8 mouse cellular contexts compared by ENCODE assay signal in the genomic region with DNA sequence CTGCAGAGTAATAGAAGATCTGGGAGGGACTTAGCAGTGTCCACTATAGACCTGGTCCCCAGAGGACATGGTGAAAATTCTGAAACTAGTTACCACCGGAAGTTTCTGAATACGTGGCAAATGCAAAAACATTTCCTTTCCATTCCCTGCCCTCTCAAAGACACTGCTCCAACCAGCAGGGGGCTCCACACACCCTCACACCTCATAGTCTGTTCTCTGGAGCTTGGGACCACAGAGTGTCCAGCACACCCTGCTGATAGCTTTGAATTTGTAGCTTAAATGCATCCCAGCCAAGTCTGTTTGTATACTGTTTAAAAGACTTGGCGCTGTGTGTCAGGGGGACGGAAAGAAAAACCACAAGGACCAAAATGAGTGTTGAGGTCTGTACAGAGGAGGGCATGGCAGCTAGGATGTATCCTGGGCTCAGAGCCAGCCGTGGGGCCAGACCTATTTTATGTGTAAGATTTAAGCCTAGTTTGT.
DNase-seq lines count a peak whose midpoint lies in the region; ATAC-seq and TF ChIP-seq lines count a peak whose summit lies in the region.

No protein-coding gene starts in this region.

- no peaks in the 10 kb centered on the region for H3K9me3 ChIP-seq in forebrain, embryonic 13.5 days (replicated peaks)
- H3K9me3 ChIP-seq in forebrain, embryonic 10.5 days: no peaks in the 10 kb centered on the region
- no peaks in the 10 kb centered on the region for H3K9me3 ChIP-seq in G1E (replicated peaks)
- no peaks in the 10 kb centered on the region for H3K9me3 ChIP-seq in heart, embryonic 12.5 days (replicated peaks)
- H3K9me3 ChIP-seq in kidney, postnatal 0 days (replicated peaks; ENCODE audit: low read length): no peaks in the 10 kb centered on the region
- no peaks in the 10 kb centered on the region for H3K9me3 ChIP-seq in megakaryocyte, embryonic 14.5 days

- no peak overlapping the region for H3K4me2 ChIP-seq in forebrain, embryonic 13.5 days
- no peak overlapping the region for H3K4me2 ChIP-seq in heart, embryonic 12.5 days
- no peak overlapping the region for H3K4me2 ChIP-seq in kidney, postnatal 0 days (ENCODE audit: low read length)

- DNase-seq in forebrain, embryonic 10.5 days (ENCODE audit: extremely low spot score, low spot score): no peak
- DNase-seq in G1E (ENCODE audit: low spot score): no peak
- DNase-seq in embryo, embryonic 10 days (ENCODE audit: low spot score): peak; percentile 42
- peak; percentile 91 for DNase-seq in kidney, postnatal 0 days (ENCODE audit: low spot score)
- DNase-seq in spleen, postnatal 36 days (ENCODE audit: low spot score in 2 of 2): peak; percentile 54 to 67

- no peaks in the 10 kb centered on the region for H3K27me3 ChIP-seq in forebrain, embryonic 13.5 days
- no peaks in the 10 kb centered on the region for H3K27me3 ChIP-seq in forebrain, embryonic 10.5 days (ENCODE audit: poor library complexity, severe bottlenecking)
- no peaks in the 10 kb centered on the region for H3K27me3 ChIP-seq in G1E (ENCODE audit: insufficient read depth, low read length)
- no peaks in the 10 kb centered on the region for H3K27me3 ChIP-seq in heart, embryonic 12.5 days (replicated peaks)
- no peaks in the 10 kb centered on the region for H3K27me3 ChIP-seq in kidney, postnatal 0 days (ENCODE audit: insufficient read depth, low read length)
- H3K27me3 ChIP-seq in megakaryocyte, embryonic 14.5 days (replicated peaks): no peaks in the 10 kb centered on the region

- WGBS in forebrain, embryonic 13.5 days: 54% methylated on average over 5 of the region's 5 CpGs
- WGBS in forebrain, embryonic 10.5 days: 72% methylated on average over 5 of the region's 5 CpGs
- WGBS in heart, embryonic 12.5 days: 62% methylated on average over 5 of the region's 5 CpGs
- WGBS in kidney, postnatal 0 days: 47% methylated on average over 5 of the region's 5 CpGs

- no peak overlapping the region for H3K9ac ChIP-seq in forebrain, embryonic 13.5 days
- no peak overlapping the region for H3K9ac ChIP-seq in heart, embryonic 12.5 days
- H3K9ac ChIP-seq in kidney, postnatal 0 days (ENCODE audit: low read depth, low read length): no peak overlapping the region

- no peak overlapping the region for H3K4me3 ChIP-seq in forebrain, embryonic 13.5 days
- H3K4me3 ChIP-seq in forebrain, embryonic 10.5 days: no peak overlapping the region
- H3K4me3 ChIP-seq in G1E (ENCODE audit: low read depth, low read length): no peak overlapping the region
- no peak overlapping the region for H3K4me3 ChIP-seq in heart, embryonic 12.5 days
- H3K4me3 ChIP-seq in kidney, postnatal 0 days (replicated peaks; ENCODE audit: low read depth, low read length): no peak overlapping the region
- peak overlapping the region; percentile 23 for H3K4me3 ChIP-seq in megakaryocyte, embryonic 14.5 days (replicated peaks)

- H3K4me1 ChIP-seq in forebrain, embryonic 13.5 days: no peaks in the 10 kb centered on the region
- H3K4me1 ChIP-seq in forebrain, embryonic 10.5 days: no peaks in the 10 kb centered on the region
- H3K4me1 ChIP-seq in G1E (ENCODE audit: insufficient read depth, low read depth, low read length): peaks cover 5% of the 10 kb centered on the region
- H3K4me1 ChIP-seq in heart, embryonic 12.5 days (replicated peaks): peaks cover 21% of the 10 kb centered on the region
- H3K4me1 ChIP-seq in kidney, postnatal 0 days (replicated peaks; ENCODE audit: insufficient read depth, low read length): no peaks in the 10 kb centered on the region
- H3K4me1 ChIP-seq in megakaryocyte, embryonic 14.5 days: peaks cover 19% of the 10 kb centered on the region

- TF ChIP-seq CTCF in G1E (IDR thresholded peaks at IDR 0.05; ENCODE audit: low read depth, low read length): peak; percentile 47
- TF ChIP-seq CTCF in kidney, postnatal 0 days (IDR thresholded peaks at IDR 0.05; ENCODE audit: low read depth): peak; percentile 87

- peak; percentile 45; the same call in 1 of the 2 replicates for ATAC-seq in forebrain, embryonic 13.5 days
- ATAC-seq in G1E (ENCODE audit: extremely low read depth, insufficient number of reproducible peaks, low FRiP score, poor library complexity, severe bottlenecking): peak; percentile 60; the same call in 1 of the 2 replicates
- ATAC-seq in heart, embryonic 12.5 days (ENCODE audit: insufficient number of reproducible peaks, low FRiP score): peak; percentile 53
- ATAC-seq in kidney, postnatal 0 days (replicated peaks; ENCODE audit: low FRiP score, low read depth): peak; percentile 74

- H3K27ac ChIP-seq in forebrain, embryonic 13.5 days: no peak overlapping the region
- H3K27ac ChIP-seq in forebrain, embryonic 10.5 days: no peak overlapping the region
- H3K27ac ChIP-seq in heart, embryonic 12.5 days (ENCODE audit: poor library complexity, severe bottlenecking): peak overlapping the region; percentile 68
- peak overlapping the region; percentile 19; the same call in 1 of the 2 replicates for H3K27ac ChIP-seq in kidney, postnatal 0 days

- peaks cover 10% of the 10 kb centered on the region; the same call in 1 of the 2 replicates for H3K36me3 ChIP-seq in forebrain, embryonic 13.5 days (ENCODE audit: poor library complexity, severe bottlenecking)
- H3K36me3 ChIP-seq in forebrain, embryonic 10.5 days (replicated peaks): peaks cover 13% of the 10 kb centered on the region; the same call in 1 of the 2 replicates
- H3K36me3 ChIP-seq in G1E (replicated peaks): peaks cover 25% of the 10 kb centered on the region
- H3K36me3 ChIP-seq in heart, embryonic 12.5 days: peaks cover 16% of the 10 kb centered on the region
- H3K36me3 ChIP-seq in kidney, postnatal 0 days (ENCODE audit: insufficient read depth, low read length): peaks cover 6% of the 10 kb centered on the region; the same call in 1 of the 2 replicates
- H3K36me3 ChIP-seq in megakaryocyte, embryonic 14.5 days (replicated peaks; ENCODE audit: low read length): peaks cover 7% of the 10 kb centered on the region

Comparison
In these comparisons a context has a peak if more than half of its experiments do, and no peak if none do; other contexts are left out.
1. H3K27ac ChIP-seq: peak in heart, embryonic 12.5 days (single experiment) and kidney, postnatal 0 days (single experiment); none in forebrain, embryonic 13.5 days (single experiment) and forebrain, embryonic 10.5 days (single experiment).
2. DNase-seq: peak in embryo, embryonic 10 days (single experiment), kidney, postnatal 0 days (single experiment) and spleen, postnatal 36 days (2 of 2); none in forebrain, embryonic 10.5 days (single experiment) and G1E (single experiment).
3. Peak in every context shown above with its lines, with median percentiles within 50 percentile points of each other: ATAC-seq.